Mouse (Mus musculus): ENCODE results near the gene Nucks1. TPM values are rescaled to one million over a fixed set of nuclear protein-coding genes. Genes with fewer than 3 reads are reported as not detected.

Nucks1 gene
- polyA plus RNA-seq, 1 experiment = 63.8 TPM

GRCm38 (mm10) chr1:131917634-131918033 is 7.3 kb downstream of the Nucks1 start:
- DNase-seq (ENCODE audit: extremely low spot score in 1 of 2, low spot score in 1 of 2) = no peak

- no peak for DNase-seq (ENCODE audit: extremely low spot score in 1 of 2, low spot score in 1 of 2)
Measured at GRCm38 (mm10) chr1:131919052-131919451, 8.7 kb downstream of the Nucks1 start.

GRCm38 (mm10) chr1:131922100-131922499 is 11.8 kb downstream of the Nucks1 start:
- no peak for DNase-seq (ENCODE audit: extremely low spot score in 1 of 2, low spot score in 1 of 2)

- DNase-seq (ENCODE audit: extremely low spot score in 1 of 2, low spot score in 1 of 2) = no peak
Measured at GRCm38 (mm10) chr1:131933471-131933870, 23.1 kb downstream of the Nucks1 start.

GRCm38 (mm10) chr1:131937659-131938305 is 27.4 kb downstream of the Nucks1 start:
- peak; percentile 41 to 83 for DNase-seq (ENCODE audit: extremely low spot score in 1 of 2, low spot score in 1 of 2)

- no peak for DNase-seq (ENCODE audit: extremely low spot score in 1 of 2, low spot score in 1 of 2)
Measured at GRCm38 (mm10) chr1:131938811-131939210, 28.5 kb downstream of the Nucks1 start.

- DNase-seq (ENCODE audit: extremely low spot score in 1 of 2, low spot score in 1 of 2) = no peak
Measured at GRCm38 (mm10) chr1:131940711-131941244, 30.4 kb downstream of the Nucks1 start.

- DNase-seq (ENCODE audit: extremely low spot score in 1 of 2, low spot score in 1 of 2) = no peak
Measured at GRCm38 (mm10) chr1:131941501-131941900, 31.2 kb downstream of the Nucks1 start.

- DNase-seq (ENCODE audit: extremely low spot score in 1 of 2, low spot score in 1 of 2) = no peak
Measured at GRCm38 (mm10) chr1:131942621-131943590, 32.6 kb downstream of the Nucks1 start.

- no peak for DNase-seq (ENCODE audit: extremely low spot score in 1 of 2, low spot score in 1 of 2)
Measured at GRCm38 (mm10) chr1:131945674-131946440, 35.5 kb downstream of the Nucks1 start.

GRCm38 (mm10) chr1:131946462-131947215 is 36.3 kb downstream of the Nucks1 start:
- no peak for DNase-seq (ENCODE audit: extremely low spot score in 1 of 2, low spot score in 1 of 2)

- DNase-seq (ENCODE audit: extremely low spot score in 1 of 2, low spot score in 1 of 2) = no peak
Measured at GRCm38 (mm10) chr1:131947997-131948525, 37.7 kb downstream of the Nucks1 start.

- no peak for DNase-seq (ENCODE audit: extremely low spot score in 1 of 2, low spot score in 1 of 2)
Measured at GRCm38 (mm10) chr1:131954242-131954865, 44.0 kb downstream of the Nucks1 start.

- DNase-seq (ENCODE audit: extremely low spot score in 1 of 2, low spot score in 1 of 2) = no peak
Measured at GRCm38 (mm10) chr1:131955131-131955757, 44.9 kb downstream of the Nucks1 start.

GRCm38 (mm10) chr1:131957416-131957815 is 47.1 kb downstream of the Nucks1 start:
- DNase-seq (ENCODE audit: extremely low spot score in 1 of 2, low spot score in 1 of 2) = no peak

GRCm38 (mm10) chr1:131961004-131961403 is 50.7 kb downstream of the Nucks1 start:
- no peak for DNase-seq (ENCODE audit: extremely low spot score in 1 of 2, low spot score in 1 of 2)

- no peak for DNase-seq (ENCODE audit: extremely low spot score in 1 of 2, low spot score in 1 of 2)
Measured at GRCm38 (mm10) chr1:131962606-131963084, 52.3 kb downstream of the Nucks1 start, which contains the start of gene Slc45a3. Gene Slc45a3 (plus strand): TSS chr1:131962967.

All from frontal cortex, adult 2 months (tissue).